Mouse (Mus musculus): ENCODE results near the gene Enc1. TPM values are rescaled to one million over a fixed set of nuclear protein-coding genes. Genes with fewer than 3 reads are reported as not detected.

The Enc1 gene
- 89.5 and 96.5 TPM in 2 replicates for polyA plus RNA-seq (2014; fragmentation: Nextera tagmentation; extraction: Ambion mirVana)

GRCm38 (mm10) chr13:97240965-97241786 is at the start of gene Enc1:
TSS of gene Enc1 (plus strand) at chr13:97241105.
- Histone ChIP-seq H3K4me2 (ENCODE audit: low read length) (peak within 1 kb of the TSS; percentile 96), H3K36me3 (ENCODE audit: control insufficient read depth, insufficient read depth, low read length) (peaks cover 14% of the 10 kb centered on the region), H3K4me3 (ENCODE audit: low read depth, low read length) (peak within 1 kb of the TSS; percentile 94), H3K9ac (ENCODE audit: low read length) (peak within 1 kb of the TSS; percentile 98), H3K9me3 (replicated peaks; ENCODE audit: control insufficient read depth, low read length) (no peaks in the 10 kb centered on the region), H3K27me3 (replicated peaks; ENCODE audit: control insufficient read depth, insufficient read depth, low read length) (no peaks in the 10 kb centered on the region), H3K4me1 (ENCODE audit: control insufficient read depth, insufficient read depth, low read length) (peaks cover 36% of the 10 kb centered on the region), H3K27ac (ENCODE audit: low read depth, low read length) (peak within 1 kb of the TSS; percentile 100)
- peak; percentile 90 for ATAC-seq
- WGBS = 1% methylated on average over 77 of the region's 89 CpGs
- DNase-seq (ENCODE audit: low spot score) = peak; percentile 98

DNA sequence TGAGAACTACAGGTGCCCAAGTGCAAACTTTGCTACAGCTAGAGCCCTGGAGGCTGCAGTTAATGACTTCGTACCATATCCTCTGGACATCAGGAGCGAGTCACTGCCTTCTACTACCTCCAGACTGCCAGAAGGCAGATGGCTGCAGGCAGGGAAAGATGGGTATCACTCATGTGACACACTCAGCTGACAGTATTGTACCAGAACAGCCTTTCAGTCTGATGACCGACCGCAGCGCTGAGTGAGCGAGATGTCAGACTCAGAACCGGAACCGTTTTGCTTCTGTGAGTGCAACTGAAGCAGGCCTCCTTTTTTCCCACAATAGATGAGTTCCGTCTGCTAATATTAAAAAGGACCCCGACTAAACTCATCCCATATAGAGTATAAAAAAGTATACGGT is 48.3 kb upstream of the Enc1 start:
- ATAC-seq = no peak
- Histone ChIP-seq H3K9ac (ENCODE audit: low read length) (no peak overlapping the region), H3K4me1 (ENCODE audit: control insufficient read depth, insufficient read depth, low read length) (peaks cover 18% of the 10 kb centered on the region), H3K27ac (ENCODE audit: low read depth, low read length) (no peak overlapping the region), H3K36me3 (ENCODE audit: control insufficient read depth, insufficient read depth, low read length) (no peaks in the 10 kb centered on the region), H3K4me3 (ENCODE audit: low read depth, low read length) (no peak overlapping the region), H3K4me2 (ENCODE audit: low read length) (no peak overlapping the region), H3K9me3 (replicated peaks; ENCODE audit: control insufficient read depth, low read length) (no peaks in the 10 kb centered on the region), H3K27me3 (replicated peaks; ENCODE audit: control insufficient read depth, insufficient read depth, low read length) (no peaks in the 10 kb centered on the region)
- no peak for DNase-seq (ENCODE audit: low spot score)
- 88% methylated on average over 11 of the region's 11 CpGs for WGBS

GRCm38 (mm10) chr13:97193420-97193819 is 47.5 kb upstream of the Enc1 start:
- H3K4me3 ChIP-seq (ENCODE audit: low read depth, low read length) = no peak overlapping the region
- H3K4me2 ChIP-seq (ENCODE audit: low read length) = no peak overlapping the region
- DNase-seq (ENCODE audit: low spot score) = peak; percentile 92
- peak; percentile 77 for ATAC-seq
- H3K4me1 ChIP-seq (ENCODE audit: control insufficient read depth, insufficient read depth, low read length) = peaks cover 18% of the 10 kb centered on the region
- no peaks in the 10 kb centered on the region for H3K27me3 ChIP-seq (replicated peaks; ENCODE audit: control insufficient read depth, insufficient read depth, low read length)
- no peaks in the 10 kb centered on the region for H3K9me3 ChIP-seq (replicated peaks; ENCODE audit: control insufficient read depth, low read length)
- WGBS = 21% methylated on average over 7 of the region's 7 CpGs
- no peaks in the 10 kb centered on the region for H3K36me3 ChIP-seq (ENCODE audit: control insufficient read depth, insufficient read depth, low read length)
- H3K9ac ChIP-seq (ENCODE audit: low read length) = no peak overlapping the region
- no peak overlapping the region; the same call in 1 of the 2 replicates for H3K27ac ChIP-seq (ENCODE audit: low read depth, low read length)

DNA sequence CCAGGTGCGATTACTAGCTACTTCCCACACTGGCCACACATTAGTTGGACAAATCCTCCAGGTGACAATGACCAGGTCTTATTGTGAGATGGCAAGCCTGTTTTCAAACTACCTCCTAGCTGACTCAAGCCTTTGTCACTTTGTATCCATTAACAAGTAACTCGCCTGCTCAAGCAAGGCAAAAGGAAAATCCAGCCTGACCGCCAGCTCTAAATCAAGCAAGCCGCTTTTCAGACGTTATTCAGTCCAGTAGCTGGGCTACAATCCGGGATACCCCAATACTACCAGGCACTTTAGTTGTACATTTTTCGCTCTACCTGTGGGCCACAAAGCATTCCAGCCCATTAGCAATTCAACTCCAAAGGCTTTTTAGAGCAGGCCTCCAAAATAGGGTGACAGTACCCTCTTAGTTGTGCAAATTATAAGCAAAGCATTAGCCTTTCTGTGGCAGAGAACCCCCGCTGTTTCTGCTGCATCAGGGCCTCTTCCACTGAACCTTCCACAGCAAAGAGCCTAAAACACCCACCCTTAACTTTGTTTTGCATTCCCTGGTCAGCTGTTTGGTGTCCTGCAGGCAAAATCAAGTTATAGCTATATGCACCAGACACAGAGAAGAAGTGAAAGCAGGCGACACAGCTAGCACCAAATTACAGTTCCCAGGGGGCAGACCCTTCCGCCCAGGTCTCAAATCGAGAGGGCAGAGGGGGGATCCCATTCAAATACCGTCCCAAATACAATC is 44.5 kb upstream of the Enc1 start:
- Histone ChIP-seq H3K27me3 (replicated peaks; ENCODE audit: control insufficient read depth, insufficient read depth, low read length) (no peaks in the 10 kb centered on the region), H3K36me3 (ENCODE audit: control insufficient read depth, insufficient read depth, low read length) (no peaks in the 10 kb centered on the region), H3K4me1 (ENCODE audit: control insufficient read depth, insufficient read depth, low read length) (peaks cover 18% of the 10 kb centered on the region), H3K27ac (ENCODE audit: low read depth, low read length) (no peak overlapping the region), H3K4me2 (ENCODE audit: low read length) (no peak overlapping the region), H3K9ac (ENCODE audit: low read length) (no peak overlapping the region), H3K4me3 (ENCODE audit: low read depth, low read length) (no peak overlapping the region), H3K9me3 (replicated peaks; ENCODE audit: control insufficient read depth, low read length) (no peaks in the 10 kb centered on the region)
- DNase-seq (ENCODE audit: low spot score) = no peak
- no peak for ATAC-seq
- WGBS = 48% methylated on average over 12 of the region's 12 CpGs

GRCm38 (mm10) chr13:97196925-97197218 is 44.0 kb upstream of the Enc1 start:
- 40% methylated on average over 2 of the region's 2 CpGs for WGBS
- no peak overlapping the region for H3K4me2 ChIP-seq (ENCODE audit: low read length)
- peak; percentile 55 for DNase-seq (ENCODE audit: low spot score)

DNA sequence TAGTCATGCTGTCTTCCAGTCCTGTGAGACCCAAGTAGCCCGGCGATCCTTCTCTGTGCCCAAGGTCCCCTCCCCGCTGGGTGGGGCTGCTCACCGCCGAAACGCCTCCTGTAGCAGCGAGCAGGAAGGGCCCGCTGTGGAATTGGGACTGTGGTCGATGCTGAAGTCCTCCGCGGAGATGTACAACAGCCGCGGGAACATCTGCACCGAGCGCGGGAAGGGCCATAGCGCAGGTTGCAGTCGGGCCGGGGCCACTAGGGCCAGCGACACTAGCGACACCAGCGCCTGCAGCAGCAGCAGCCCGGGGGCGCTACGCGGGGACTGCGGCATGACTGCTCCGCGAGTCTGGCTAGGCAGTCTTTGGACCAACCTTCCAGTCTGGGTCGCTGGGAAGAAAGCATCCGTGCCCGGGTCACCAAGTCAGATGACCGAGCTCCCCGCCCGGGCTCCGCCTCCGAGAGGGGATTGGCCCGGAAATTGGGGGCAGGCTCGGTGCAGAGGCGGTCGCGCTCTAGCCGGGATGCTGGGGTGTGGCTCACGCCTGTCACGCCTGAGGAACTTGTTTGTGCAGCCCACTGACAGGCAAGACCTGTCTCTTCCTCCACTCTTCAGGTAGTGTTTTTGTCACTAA is 42.9 kb upstream of the Enc1 start, which contains the start of gene Hexb:
Gene Hexb, minus strand, starts transcription at position 426 of the 631 bp plus-strand sequence.
- H3K9ac ChIP-seq (ENCODE audit: low read length) = peak within 1 kb of the TSS; percentile 74
- H3K27me3 ChIP-seq (replicated peaks; ENCODE audit: control insufficient read depth, insufficient read depth, low read length) = no peaks in the 10 kb centered on the region
- H3K27ac ChIP-seq (ENCODE audit: low read depth, low read length) = no peak within 1 kb of the TSS
- ATAC-seq = peak; percentile 71
- no peaks in the 10 kb centered on the region for H3K36me3 ChIP-seq (ENCODE audit: control insufficient read depth, insufficient read depth, low read length)
- under 1% methylated on average over 45 of the region's 45 CpGs for WGBS
- H3K9me3 ChIP-seq (replicated peaks; ENCODE audit: control insufficient read depth, low read length) = no peaks in the 10 kb centered on the region
- peak; percentile 67 for DNase-seq (ENCODE audit: low spot score)
- H3K4me1 ChIP-seq (ENCODE audit: control insufficient read depth, insufficient read depth, low read length) = peaks cover 13% of the 10 kb centered on the region
- H3K4me2 ChIP-seq (ENCODE audit: low read length) = peak within 1 kb of the TSS; percentile 94
- peak within 1 kb of the TSS; percentile 51 for H3K4me3 ChIP-seq (ENCODE audit: low read depth, low read length)

More at GRCm38 (mm10) chr13:97196925-97197218, 44.0 kb upstream of the Enc1 start:
- Histone ChIP-seq H3K9ac (ENCODE audit: low read length) (no peak overlapping the region), H3K4me1 (ENCODE audit: control insufficient read depth, insufficient read depth, low read length) (peaks cover 18% of the 10 kb centered on the region), H3K9me3 (replicated peaks; ENCODE audit: control insufficient read depth, low read length) (no peaks in the 10 kb centered on the region), H3K27me3 (replicated peaks; ENCODE audit: control insufficient read depth, insufficient read depth, low read length) (no peaks in the 10 kb centered on the region), H3K4me3 (ENCODE audit: low read depth, low read length) (no peak overlapping the region), H3K27ac (ENCODE audit: low read depth, low read length) (no peak overlapping the region), H3K36me3 (ENCODE audit: control insufficient read depth, insufficient read depth, low read length) (no peaks in the 10 kb centered on the region)
- no peak for ATAC-seq

DNA sequence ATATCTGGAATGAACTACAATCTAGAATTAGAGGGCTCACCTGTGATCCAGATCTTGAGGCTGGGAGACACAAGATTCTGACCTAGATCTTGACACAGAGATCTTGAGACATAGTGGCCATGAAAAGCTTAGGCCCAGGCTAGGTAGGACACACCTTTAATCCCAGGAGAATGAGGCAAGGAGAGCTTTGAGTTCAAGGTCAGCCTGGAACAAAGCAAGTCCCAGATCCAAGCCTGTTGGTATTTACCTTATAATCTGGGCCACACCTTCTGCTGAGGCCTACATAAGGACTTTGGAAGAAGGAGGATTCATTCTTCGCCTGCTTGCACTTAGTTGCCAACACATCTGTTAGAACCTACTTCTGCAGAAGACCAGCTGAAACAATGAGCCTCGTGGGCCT is 41.8 kb upstream of the Enc1 start:
- Histone ChIP-seq H3K9me3 (replicated peaks; ENCODE audit: control insufficient read depth, low read length) (no peaks in the 10 kb centered on the region), H3K4me1 (ENCODE audit: control insufficient read depth, insufficient read depth, low read length) (peaks cover 10% of the 10 kb centered on the region; the same call in 1 of the 2 replicates), H3K36me3 (ENCODE audit: control insufficient read depth, insufficient read depth, low read length) (no peaks in the 10 kb centered on the region), H3K27me3 (replicated peaks; ENCODE audit: control insufficient read depth, insufficient read depth, low read length) (no peaks in the 10 kb centered on the region), H3K27ac (ENCODE audit: low read depth, low read length) (no peak overlapping the region), H3K9ac (ENCODE audit: low read length) (no peak overlapping the region), H3K4me2 (ENCODE audit: low read length) (no peak overlapping the region), H3K4me3 (ENCODE audit: low read depth, low read length) (no peak overlapping the region)
- ATAC-seq = no peak
- WGBS = 78% methylated on average over 2 of the region's 2 CpGs
- DNase-seq (ENCODE audit: low spot score) = no peak

GRCm38 (mm10) chr13:97201076-97201475 is 39.8 kb upstream of the Enc1 start:
- no peak overlapping the region for H3K27ac ChIP-seq (ENCODE audit: low read depth, low read length)
- no peak overlapping the region for H3K4me3 ChIP-seq (ENCODE audit: low read depth, low read length)
- no peaks in the 10 kb centered on the region for H3K9me3 ChIP-seq (replicated peaks; ENCODE audit: control insufficient read depth, low read length)
- no peaks in the 10 kb centered on the region for H3K27me3 ChIP-seq (replicated peaks; ENCODE audit: control insufficient read depth, insufficient read depth, low read length)
- H3K4me2 ChIP-seq (ENCODE audit: low read length) = no peak overlapping the region
- H3K9ac ChIP-seq (ENCODE audit: low read length) = no peak overlapping the region
- H3K4me1 ChIP-seq (ENCODE audit: control insufficient read depth, insufficient read depth, low read length) = peaks cover 15% of the 10 kb centered on the region
- H3K36me3 ChIP-seq (ENCODE audit: control insufficient read depth, insufficient read depth, low read length) = no peaks in the 10 kb centered on the region
- 84% methylated on average over 7 of the region's 7 CpGs for WGBS
- no peak for DNase-seq (ENCODE audit: low spot score)
- ATAC-seq = no peak
